Mouse (Mus musculus): ENCODE data around the gene Samd15.

GRCm38 (mm10) chr12:87157361-87157760 lies 42.2 kb upstream of the Samd15 start:
- TF ChIP-seq GATA1 (IDR thresholded peaks at IDR 0.05; ENCODE audit: low read length) (no peak), TAL1 (IDR thresholded peaks at IDR 0.05; ENCODE audit: low read length) (no peak)

All from erythroblast, embryonic 14.5 days (primary cell).